Mouse (Mus musculus): ENCODE data around the gene Cys1. TPM values are rescaled to one million over a fixed set of nuclear protein-coding genes. Genes with fewer than 3 reads are reported as not detected.
A peak's percentile ranks its signal among the peaks of the same experiment; 100 is the strongest.
"Not testable (repeated sequence)": the region's sequence is repeated elsewhere in the genome, so short reads cannot be mapped to it uniquely, and the experiment has no call there.

Cys1 gene
- polyA plus RNA-seq, 1 experiment from 2014 or later, result 1.3 TPM

- Histone ChIP-seq H3K9me3 (ENCODE audit: control insufficient read depth, low read length) (no peaks in the 10 kb centered on the region), H3K27me3 (ENCODE audit: control insufficient read depth, insufficient read depth, low read length) (no peaks in the 10 kb centered on the region), H3K9ac (replicated peaks; ENCODE audit: low read depth, low read length) (no peak overlapping the region), H3K27ac (ENCODE audit: low read depth, low read length) (0 out of 2 replicates have a peak overlapping the region, but pooled peaks have one; percentile 16), H3K4me3 (ENCODE audit: low read depth, low read length) (no peak overlapping the region), H3K36me3 (ENCODE audit: control insufficient read depth, insufficient read depth, low read length) (no peaks in the 10 kb centered on the region), H3K4me1 (ENCODE audit: control insufficient read depth, insufficient read depth, low read length) (no peaks in the 10 kb centered on the region), H3K4me2 (ENCODE audit: low read depth, low read length) (no peak overlapping the region)
- WGBS, result 50% methylated on average over 4 of the region's 4 CpGs
- peak; percentile 95 for ATAC-seq (ENCODE audit: low read depth)
These were observed 39.2 kb downstream of the Cys1 start for GRCm38 (mm10) chr12:24642370-24642802.

DNA sequence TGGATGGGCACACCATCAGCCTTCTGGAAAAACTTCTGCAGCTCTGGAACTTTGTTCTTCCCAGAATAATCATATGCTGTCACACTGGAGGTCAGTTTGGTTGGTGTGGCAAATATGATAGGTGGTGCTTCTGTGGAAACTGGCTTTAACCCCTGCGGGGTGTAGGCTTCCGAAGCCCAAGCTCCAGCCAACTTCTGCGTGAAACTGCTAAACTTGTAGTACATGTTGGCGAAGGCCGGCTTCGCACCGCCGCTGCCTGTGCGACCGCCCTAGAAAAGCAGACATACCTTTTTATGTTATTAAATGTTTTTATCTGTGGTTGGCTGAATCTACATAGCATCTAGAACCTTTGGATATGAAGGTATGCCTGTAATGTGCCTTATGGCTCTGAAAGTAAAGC is 42.8 kb downstream of the Cys1 start:
- H3K9ac ChIP-seq (replicated peaks; ENCODE audit: low read depth, low read length); H3K4me1 ChIP-seq (ENCODE audit: control insufficient read depth, insufficient read depth, low read length); H3K36me3 ChIP-seq (ENCODE audit: control insufficient read depth, insufficient read depth, low read length); H3K4me2 ChIP-seq (ENCODE audit: low read depth, low read length); H3K4me3 ChIP-seq (ENCODE audit: low read depth, low read length); H3K27me3 ChIP-seq (ENCODE audit: control insufficient read depth, insufficient read depth, low read length); H3K27ac ChIP-seq (ENCODE audit: low read depth, low read length); ATAC-seq (ENCODE audit: low read depth); H3K9me3 ChIP-seq (ENCODE audit: control insufficient read depth, low read length): not testable (repeated sequence)
- WGBS, result 97% methylated on average over 10 of the region's 10 CpGs

DNA sequence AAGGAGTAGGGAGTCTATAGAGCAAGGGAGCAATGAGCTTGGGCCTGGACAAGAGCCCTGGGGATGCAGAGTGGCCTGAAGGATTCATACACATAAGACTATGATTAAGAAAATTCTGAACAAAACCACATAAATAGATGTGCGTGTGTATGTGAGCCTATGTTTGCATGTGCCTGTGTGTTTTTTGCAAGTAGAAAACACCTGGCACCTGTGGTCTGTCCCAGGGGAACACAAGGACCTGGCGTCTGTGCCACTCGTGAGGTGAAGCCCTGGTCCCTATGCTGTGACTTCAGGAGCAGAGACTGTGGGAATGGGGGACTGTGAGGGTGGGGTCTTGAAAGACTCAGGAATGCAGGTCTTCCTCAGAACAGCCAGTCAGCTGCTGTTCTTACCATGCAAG is 47.0 kb downstream of the Cys1 start:
- no peaks in the 10 kb centered on the region for H3K36me3 ChIP-seq (ENCODE audit: control insufficient read depth, insufficient read depth, low read length)
- H3K27ac ChIP-seq (ENCODE audit: low read depth, low read length), result no peak overlapping the region
- 92% methylated on average over 3 of the region's 3 CpGs for WGBS
- H3K9me3 ChIP-seq (ENCODE audit: control insufficient read depth, low read length), result no peaks in the 10 kb centered on the region
- no peak for ATAC-seq (ENCODE audit: low read depth)
- no peak overlapping the region for H3K4me2 ChIP-seq (ENCODE audit: low read depth, low read length)
- H3K4me1 ChIP-seq (ENCODE audit: control insufficient read depth, insufficient read depth, low read length), result no peaks in the 10 kb centered on the region
- H3K27me3 ChIP-seq (ENCODE audit: control insufficient read depth, insufficient read depth, low read length), result no peaks in the 10 kb centered on the region
- H3K9ac ChIP-seq (replicated peaks; ENCODE audit: low read depth, low read length), result no peak overlapping the region
- H3K4me3 ChIP-seq (ENCODE audit: low read depth, low read length), result no peak overlapping the region

- no peaks in the 10 kb centered on the region for H3K27me3 ChIP-seq (ENCODE audit: control insufficient read depth, insufficient read depth, low read length)
- 86% methylated on average over 4 of the region's 4 CpGs for WGBS
These were observed 47.4 kb downstream of the Cys1 start for GRCm38 (mm10) chr12:24634212-24634611.

GRCm38 (mm10) chr12:24633753-24634191 is 47.8 kb downstream of the Cys1 start:
- no peak for ATAC-seq (ENCODE audit: low read depth)
- no peaks in the 10 kb centered on the region for H3K27me3 ChIP-seq (ENCODE audit: control insufficient read depth, insufficient read depth, low read length)
- no peak overlapping the region for H3K27ac ChIP-seq (ENCODE audit: low read depth, low read length)
- 90% methylated on average over 1 of the region's 1 CpGs for WGBS
- no peak overlapping the region for H3K4me2 ChIP-seq (ENCODE audit: low read depth, low read length)
- H3K4me3 ChIP-seq (ENCODE audit: low read depth, low read length), result no peak overlapping the region
- no peak overlapping the region for H3K9ac ChIP-seq (replicated peaks; ENCODE audit: low read depth, low read length)
- no peaks in the 10 kb centered on the region for H3K36me3 ChIP-seq (ENCODE audit: control insufficient read depth, insufficient read depth, low read length)
- no peaks in the 10 kb centered on the region for H3K9me3 ChIP-seq (ENCODE audit: control insufficient read depth, low read length)
- H3K4me1 ChIP-seq (ENCODE audit: control insufficient read depth, insufficient read depth, low read length), result no peaks in the 10 kb centered on the region

More at GRCm38 (mm10) chr12:24634212-24634611, 47.4 kb downstream of the Cys1 start:
- ATAC-seq (ENCODE audit: low read depth), result no peak
- no peak overlapping the region for H3K4me2 ChIP-seq (ENCODE audit: low read depth, low read length)
- no peaks in the 10 kb centered on the region for H3K9me3 ChIP-seq (ENCODE audit: control insufficient read depth, low read length)
- no peaks in the 10 kb centered on the region for H3K36me3 ChIP-seq (ENCODE audit: control insufficient read depth, insufficient read depth, low read length)
- no peaks in the 10 kb centered on the region for H3K4me1 ChIP-seq (ENCODE audit: control insufficient read depth, insufficient read depth, low read length)
- H3K4me3 ChIP-seq (ENCODE audit: low read depth, low read length), result no peak overlapping the region
- no peak overlapping the region for H3K9ac ChIP-seq (replicated peaks; ENCODE audit: low read depth, low read length)
- no peak overlapping the region for H3K27ac ChIP-seq (ENCODE audit: low read depth, low read length)

DNA sequence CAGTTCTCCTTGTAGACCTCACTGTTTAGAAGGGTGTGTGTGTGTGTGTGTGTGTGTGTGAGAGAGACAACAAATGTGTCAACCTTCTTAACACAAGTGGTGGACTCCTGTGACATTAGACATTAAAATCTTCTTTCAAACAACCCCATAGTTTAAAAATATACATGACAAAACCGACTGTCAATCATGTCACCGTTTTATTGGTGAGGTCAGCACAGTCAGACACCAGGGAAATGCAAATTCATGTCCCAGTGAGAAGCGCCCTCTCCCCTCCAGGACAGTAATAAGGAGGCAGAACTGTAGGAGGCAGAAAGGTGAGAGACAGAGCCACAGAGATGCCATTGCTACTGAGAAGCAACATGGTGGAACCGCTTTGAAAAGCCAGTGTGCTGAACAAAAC is 49.2 kb downstream of the Cys1 start:
- no peak overlapping the region for H3K27ac ChIP-seq (ENCODE audit: low read depth, low read length)
- no peak for ATAC-seq (ENCODE audit: low read depth)
- 51% methylated on average over 4 of the region's 4 CpGs for WGBS
- no peak overlapping the region for H3K9ac ChIP-seq (replicated peaks; ENCODE audit: low read depth, low read length)
- no peak overlapping the region for H3K4me2 ChIP-seq (ENCODE audit: low read depth, low read length)
- no peaks in the 10 kb centered on the region for H3K9me3 ChIP-seq (ENCODE audit: control insufficient read depth, low read length)
- H3K4me1 ChIP-seq (ENCODE audit: control insufficient read depth, insufficient read depth, low read length), result no peaks in the 10 kb centered on the region
- H3K4me3 ChIP-seq (ENCODE audit: low read depth, low read length), result no peak overlapping the region
- no peaks in the 10 kb centered on the region for H3K27me3 ChIP-seq (ENCODE audit: control insufficient read depth, insufficient read depth, low read length)
- H3K36me3 ChIP-seq (ENCODE audit: control insufficient read depth, insufficient read depth, low read length), result no peaks in the 10 kb centered on the region

DNA sequence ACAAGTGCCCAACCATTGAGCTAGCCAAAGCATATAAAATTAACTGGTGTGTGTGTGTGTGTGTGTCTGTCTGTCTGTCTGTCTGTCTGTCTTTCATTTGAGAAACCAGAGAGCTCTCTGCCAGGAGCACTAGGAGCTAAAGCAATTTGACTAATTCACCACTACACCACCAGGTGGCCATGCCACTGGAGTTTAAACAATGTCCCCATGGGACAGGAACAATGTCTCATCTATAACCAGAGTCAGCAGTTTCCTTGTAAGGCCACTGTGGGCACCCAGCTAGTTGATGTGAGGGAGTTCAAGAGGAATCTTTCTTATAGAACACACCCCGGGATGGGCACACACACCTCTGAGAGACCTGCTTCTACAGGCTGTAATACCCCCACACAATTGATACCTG is 51.4 kb downstream of the Cys1 start:
- no peak overlapping the region for H3K9ac ChIP-seq (replicated peaks; ENCODE audit: low read depth, low read length)
- H3K27ac ChIP-seq (ENCODE audit: low read depth, low read length), result no peak overlapping the region
- no peak overlapping the region for H3K4me3 ChIP-seq (ENCODE audit: low read depth, low read length)
- ATAC-seq (ENCODE audit: low read depth), result no peak
- H3K4me1 ChIP-seq (ENCODE audit: control insufficient read depth, insufficient read depth, low read length), result no peaks in the 10 kb centered on the region
- H3K4me2 ChIP-seq (ENCODE audit: low read depth, low read length), result no peak overlapping the region
- no peaks in the 10 kb centered on the region for H3K9me3 ChIP-seq (ENCODE audit: control insufficient read depth, low read length)
- H3K36me3 ChIP-seq (ENCODE audit: control insufficient read depth, insufficient read depth, low read length), result no peaks in the 10 kb centered on the region
- WGBS, result 88% methylated on average over 1 of the region's 1 CpGs
- no peaks in the 10 kb centered on the region for H3K27me3 ChIP-seq (ENCODE audit: control insufficient read depth, insufficient read depth, low read length)

- Histone ChIP-seq H3K9ac (replicated peaks; ENCODE audit: low read depth, low read length) (no peak overlapping the region), H3K4me3 (ENCODE audit: low read depth, low read length) (no peak overlapping the region), H3K36me3 (ENCODE audit: control insufficient read depth, insufficient read depth, low read length) (no peaks in the 10 kb centered on the region), H3K4me2 (ENCODE audit: low read depth, low read length) (no peak overlapping the region), H3K4me1 (ENCODE audit: control insufficient read depth, insufficient read depth, low read length) (no peaks in the 10 kb centered on the region), H3K9me3 (ENCODE audit: control insufficient read depth, low read length) (no peaks in the 10 kb centered on the region), H3K27me3 (ENCODE audit: control insufficient read depth, insufficient read depth, low read length) (no peaks in the 10 kb centered on the region), H3K27ac (ENCODE audit: low read depth, low read length) (no peak overlapping the region)
- 72% methylated on average over 3 of the region's 3 CpGs for whole genome bisulfite sequencing
- no peak for ATAC-seq (ENCODE audit: low read depth)
These were observed 54.4 kb downstream of the Cys1 start for GRCm38 (mm10) chr12:24627215-24627614.

GRCm38 (mm10) chr12:24626401-24626800 is 55.2 kb downstream of the Cys1 start:
- Histone ChIP-seq H3K4me2 (ENCODE audit: low read depth, low read length) (no peak overlapping the region), H3K4me3 (ENCODE audit: low read depth, low read length) (no peak overlapping the region), H3K9me3 (ENCODE audit: control insufficient read depth, low read length) (no peaks in the 10 kb centered on the region), H3K27me3 (ENCODE audit: control insufficient read depth, insufficient read depth, low read length) (no peaks in the 10 kb centered on the region), H3K36me3 (ENCODE audit: control insufficient read depth, insufficient read depth, low read length) (no peaks in the 10 kb centered on the region), H3K9ac (replicated peaks; ENCODE audit: low read depth, low read length) (no peak overlapping the region), H3K4me1 (ENCODE audit: control insufficient read depth, insufficient read depth, low read length) (no peaks in the 10 kb centered on the region), H3K27ac (ENCODE audit: low read depth, low read length) (no peak overlapping the region)
- ATAC-seq (ENCODE audit: low read depth), result no peak
- 95% methylated on average over 5 of the region's 5 CpGs for WGBS
